Mouse (Mus musculus) midbrain, embryonic 11.5 days (tissue): ENCODE data around the gene Ash1l. TPM values are rescaled to one million over a fixed set of nuclear protein-coding genes. Genes with fewer than 3 reads are reported as not detected.

ENCODE experiments used
- ATAC-seq: fragments of 200-750 bp; cut with Nextera tagmentation; 2 replicates; pipeline ENCODE4 v1.8.0; 2017; ENCODE audit warnings: moderate TSS enrichment, moderate library complexity; ENCODE audit not compliant: low FRiP score
- DNase-seq: peaks from one replicate; pipeline ENCODE4 v3.0.0; 2015; ENCODE audit warnings: low spot score; ENCODE audit errors: missing footprints
- H3K27ac ChIP-seq: fragments of 300-500 bp; sonication (generic); 2 replicates; pipeline ENCODE4 v1.5.1; 2014; ENCODE audit warnings: low read depth, low read length
- H3K27me3 ChIP-seq: fragments of 300-500 bp; sonication (generic); 2 replicates; pipeline ENCODE4 v1.6.1; 2014; ENCODE audit warnings: mild to moderate bottlenecking, low read length, moderate library complexity, mixed read lengths; ENCODE audit not compliant: control insufficient read depth, insufficient read depth
- H3K36me3 ChIP-seq: fragments of 300-500 bp; sonication (generic); 2 replicates; pipeline ENCODE4 v1.6.1; 2014; ENCODE audit warnings: mild to moderate bottlenecking, low read length, moderate library complexity, mixed read lengths; ENCODE audit not compliant: control insufficient read depth, insufficient read depth
- H3K4me1 ChIP-seq: fragments of 300-500 bp; sonication (generic); 2 replicates; pipeline ENCODE4 v1.6.1; 2014; ENCODE audit warnings: low read length; ENCODE audit not compliant: control insufficient read depth, insufficient read depth
- H3K4me2 ChIP-seq: fragments of 300-500 bp; sonication (generic); 2 replicates; pipeline ENCODE4 v1.6.1; 2014; ENCODE audit warnings: mild to moderate bottlenecking, moderate library complexity
- H3K4me3 ChIP-seq: fragments of 300-500 bp; sonication (generic); 2 replicates; pipeline ENCODE4 v1.5.1; 2014; ENCODE audit warnings: low read depth, low read length
- H3K9ac ChIP-seq: fragments of 300-500 bp; sonication (generic); 2 replicates; pipeline ENCODE4 v1.6.1; 2014; ENCODE audit warnings: low read length
- H3K9me3 ChIP-seq: fragments of 300-500 bp; sonication (generic); 2 replicates; pipeline ENCODE4 v1.6.1; 2016; ENCODE audit warnings: low read length; ENCODE audit not compliant: control insufficient read depth
- WGBS: fragments of 180-500 bp; shearing (Covaris S2); extraction: QIAGEN DNeasy Blood & Tissue Kit; methylation state at CpG from one replicate; pipeline ENCODE4 v1.1.7; 2014; 5-methylcytosine and 5-hydroxymethylcytosine counted together
- polyA plus RNA-seq: library from polyadenylated mRNA; unstranded; fragments of >200 nt; fragmentation: Nextera tagmentation; extraction: Ambion mirVana; gene quantifications from 2 replicates; pipeline ENCODE4 v1.2.1, GENCODE M21; 2014

Ash1l gene
- polyA plus RNA-seq, 1 experiment from 2014 or later = 12.7 TPM

DNA sequence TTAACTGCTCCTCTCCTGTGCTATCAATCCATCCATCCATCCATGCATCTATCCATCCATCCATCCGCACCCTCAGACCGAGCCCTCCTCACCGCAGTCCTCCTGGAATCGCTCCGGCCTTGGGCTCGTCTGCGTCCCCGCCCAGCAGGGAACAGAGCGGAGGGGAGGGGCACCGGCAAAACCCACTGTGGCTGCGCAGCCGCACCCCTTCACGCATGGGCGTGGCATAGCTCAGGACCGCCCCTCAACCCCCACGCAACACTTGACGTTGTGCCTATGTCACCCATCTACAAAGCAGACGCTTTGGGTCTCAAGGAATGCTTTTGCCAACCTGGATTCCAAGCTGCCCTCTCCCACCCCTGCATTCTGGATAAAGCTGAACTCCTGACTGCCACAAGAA, 142.8 kb downstream of the Ash1l start, which contains the start of gene Rusc1:
Gene Rusc1 (minus strand): TSS at position 137 of the 400 bp plus-strand sequence.
- Histone ChIP-seq H3K4me3 (peak within 1 kb of the TSS; percentile 60), H3K9ac (peak within 1 kb of the TSS; percentile 76), H3K4me1 (peaks cover 21% of the 10 kb centered on the region), H3K36me3 (peaks cover 13% of the 10 kb centered on the region; the same call in 1 of the 2 replicates), H3K9me3 (no peaks in the 10 kb centered on the region), H3K27ac (peak within 1 kb of the TSS; percentile 25; the same call in 1 of the 2 replicates), H3K4me2 (peak within 1 kb of the TSS; percentile 97), H3K27me3 (peaks cover 29% of the 10 kb centered on the region)
- peak; percentile 76 for ATAC-seq
- WGBS = under 1% methylated on average over 18 of the region's 18 CpGs
- DNase-seq = peak; percentile 98

DNA sequence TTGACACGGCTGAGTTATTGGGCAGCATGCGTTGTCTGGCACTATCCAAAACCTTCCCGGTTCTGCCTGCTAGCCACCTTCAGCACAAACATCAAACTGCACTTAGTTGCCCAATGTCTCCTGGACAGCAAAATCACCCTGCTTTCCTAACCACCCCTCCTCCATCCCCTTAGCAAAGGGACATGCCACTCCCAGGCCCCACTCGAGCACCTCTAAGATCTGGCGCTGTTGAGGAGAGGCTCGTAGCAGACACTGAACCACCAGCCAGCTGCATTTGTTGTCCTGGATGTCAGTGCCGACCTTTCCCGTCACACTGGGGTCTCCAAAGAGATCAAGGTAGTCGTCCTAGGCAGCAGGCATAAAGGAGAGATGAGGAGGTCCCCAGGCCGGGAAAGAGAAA, 143.6 kb downstream of the Ash1l start:
- Histone ChIP-seq H3K9me3 (no peaks in the 10 kb centered on the region), H3K9ac (no peak overlapping the region), H3K4me3 (no peak overlapping the region), H3K36me3 (peaks cover 15% of the 10 kb centered on the region; the same call in 1 of the 2 replicates), H3K27me3 (peaks cover 20% of the 10 kb centered on the region), H3K4me1 (peaks cover 21% of the 10 kb centered on the region), H3K4me2 (no peak overlapping the region), H3K27ac (no peak overlapping the region)
- 91% methylated on average over 10 of the region's 10 CpGs for WGBS
- DNase-seq (no peak), ATAC-seq (no peak)

DNA sequence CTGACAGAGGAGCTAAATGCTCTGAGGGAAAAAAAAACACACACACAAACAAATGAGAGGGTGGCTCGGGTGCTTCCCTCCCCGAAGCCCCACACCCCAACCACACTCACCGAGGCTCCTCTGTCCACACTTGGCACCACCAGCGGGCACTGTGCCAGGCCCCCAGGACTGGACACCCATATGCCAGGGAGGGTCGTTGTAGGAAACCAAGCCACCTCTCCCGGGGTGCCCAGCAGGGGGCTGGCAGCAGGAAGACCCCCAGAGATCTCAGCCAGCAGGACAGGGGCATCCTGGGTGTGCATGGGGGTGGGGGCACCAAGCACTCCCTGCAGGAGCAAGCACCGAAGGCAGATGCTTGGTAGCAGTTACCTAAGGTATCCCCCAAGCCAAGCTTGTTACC, 150.4 kb downstream of the Ash1l start, which contains the start of gene Gm43738:
Gene Gm43738 (minus strand): TSS at position 289 of the 400 bp plus-strand sequence.
- Histone ChIP-seq H3K27ac (peak within 1 kb of the TSS; percentile 48), H3K27me3 (no peaks in the 10 kb centered on the region), H3K36me3 (peaks cover 7% of the 10 kb centered on the region; the same call in 1 of the 2 replicates), H3K4me3 (peak within 1 kb of the TSS; percentile 87), H3K9me3 (no peaks in the 10 kb centered on the region), H3K4me2 (peak within 1 kb of the TSS; percentile 89), H3K9ac (peak within 1 kb of the TSS; percentile 81), H3K4me1 (peaks cover 18% of the 10 kb centered on the region)
- ATAC-seq (no peak), DNase-seq (no peak)
- WGBS = 53% methylated on average over 7 of the region's 7 CpGs

DNA sequence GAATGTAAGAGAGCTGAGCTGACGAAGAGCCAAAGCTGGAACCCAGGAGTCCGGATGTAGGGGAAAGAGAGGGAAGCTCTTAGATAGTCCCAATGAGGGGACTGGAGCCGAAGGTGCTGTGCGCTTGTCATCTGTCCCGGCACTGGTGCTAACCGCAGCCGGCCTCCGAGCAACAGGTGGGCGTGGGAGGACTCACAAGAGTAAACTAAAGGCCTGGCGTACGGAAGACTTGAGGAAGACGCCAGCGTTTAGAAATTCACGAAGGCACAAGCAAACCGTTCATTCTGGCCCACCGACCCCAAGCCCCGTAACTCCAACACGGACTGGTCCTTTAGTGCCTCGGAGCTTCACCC, 151.0 kb downstream of the Ash1l start:
- Histone ChIP-seq H3K27me3 (no peaks in the 10 kb centered on the region), H3K4me3 (peak overlapping the region; percentile 87), H3K36me3 (peaks cover 7% of the 10 kb centered on the region; the same call in 1 of the 2 replicates), H3K9ac (peak overlapping the region; percentile 81), H3K27ac (peak overlapping the region; percentile 48), H3K4me1 (peaks cover 18% of the 10 kb centered on the region), H3K4me2 (peak overlapping the region; percentile 89), H3K9me3 (no peaks in the 10 kb centered on the region)
- ATAC-seq (peak; percentile 38), DNase-seq (no peak)
- under 1% methylated on average over 19 of the region's 19 CpGs for WGBS

DNA sequence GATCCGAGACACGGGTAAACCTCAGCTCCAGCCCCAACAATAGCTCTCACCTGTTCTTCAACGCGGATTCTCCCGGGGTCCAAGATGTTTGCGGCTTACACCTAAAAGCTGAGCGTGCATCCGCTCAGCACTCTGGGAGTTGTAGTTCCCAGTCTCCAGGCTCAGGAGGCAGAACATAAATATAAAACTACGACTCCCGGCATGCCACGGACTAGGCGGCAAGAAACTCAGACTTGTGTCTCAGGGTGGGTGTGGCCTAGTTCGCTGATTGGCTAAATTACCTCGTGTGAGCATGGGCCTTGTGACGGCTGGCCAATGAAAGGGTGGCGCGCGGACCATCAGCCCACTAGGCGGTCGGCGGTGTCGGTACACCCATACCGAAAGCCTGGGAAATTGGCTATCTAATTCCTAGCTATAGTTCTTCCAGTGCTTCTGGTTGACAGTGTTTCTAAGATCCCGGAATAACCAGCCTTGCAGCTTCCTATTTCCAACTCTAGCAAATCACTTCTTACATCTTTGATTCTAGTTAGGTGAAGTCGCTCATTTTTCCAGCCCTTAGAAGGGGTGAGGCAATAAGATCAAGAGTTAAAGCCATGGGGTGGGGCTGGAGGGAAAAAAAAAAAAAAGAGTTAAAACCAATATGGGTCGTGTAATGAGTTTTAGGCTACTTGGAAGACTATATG, 151.5 kb downstream of the Ash1l start, which contains the start of gene Fdps:
Gene Fdps (minus strand): TSS at position 148 of the 683 bp plus-strand sequence.
- Histone ChIP-seq H3K9ac (peak within 1 kb of the TSS; percentile 81), H3K9me3 (no peaks in the 10 kb centered on the region), H3K27ac (peak within 1 kb of the TSS; percentile 60), H3K4me3 (peak within 1 kb of the TSS; percentile 87), H3K4me2 (peak within 1 kb of the TSS; percentile 89), H3K36me3 (peaks cover 5% of the 10 kb centered on the region; the same call in 1 of the 2 replicates), H3K27me3 (no peaks in the 10 kb centered on the region), H3K4me1 (peaks cover 18% of the 10 kb centered on the region)
- peak; percentile 98 for DNase-seq
- WGBS = under 1% methylated on average over 26 of the region's 26 CpGs
- ATAC-seq = peak; percentile 99

DNA sequence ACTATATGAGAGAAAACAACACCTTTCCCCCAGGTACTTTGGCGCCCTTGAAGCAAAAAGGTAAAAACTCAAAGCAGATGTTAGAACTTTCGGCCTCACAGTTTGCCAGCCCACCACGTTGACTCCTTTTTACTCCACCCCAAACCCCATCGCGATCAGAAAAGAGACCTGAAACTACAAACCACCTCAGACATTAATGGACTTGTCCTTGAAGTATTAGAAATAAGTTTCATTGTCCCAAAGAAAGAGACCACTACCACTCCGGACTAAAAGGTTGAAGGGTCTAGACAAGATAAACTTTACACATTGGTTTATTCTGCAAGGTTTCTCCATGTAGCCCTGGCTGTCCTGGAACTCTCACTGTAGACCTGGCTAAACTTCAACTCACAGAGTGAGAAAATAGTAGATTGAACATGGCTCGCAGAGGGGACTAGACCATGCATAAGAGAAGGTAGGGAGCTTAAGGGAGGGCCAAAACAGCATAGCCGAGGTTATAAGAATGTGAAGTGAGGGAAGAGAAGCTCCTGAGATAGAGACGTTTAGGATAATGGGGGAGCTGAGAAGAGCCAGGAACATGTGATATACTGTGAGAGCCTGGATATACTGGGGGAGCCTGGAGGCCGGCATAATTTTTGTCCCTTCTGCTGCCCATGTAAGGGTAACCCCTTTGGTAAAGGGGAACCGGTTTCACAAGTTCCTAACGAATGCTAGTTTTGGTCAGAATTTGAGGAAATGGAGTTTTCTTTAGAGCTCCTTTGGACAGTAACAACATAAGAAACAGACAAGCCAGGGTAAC, 152.3 kb downstream of the Ash1l start:
- Histone ChIP-seq H3K4me3 (peak overlapping the region; percentile 87; the same call in 1 of the 2 replicates), H3K4me1 (peaks cover 18% of the 10 kb centered on the region), H3K9me3 (no peaks in the 10 kb centered on the region), H3K4me2 (peak overlapping the region; percentile 40), H3K36me3 (peaks cover 3% of the 10 kb centered on the region; the same call in 1 of the 2 replicates), H3K27ac (peak overlapping the region; percentile 60; the same call in 1 of the 2 replicates), H3K27me3 (no peaks in the 10 kb centered on the region), H3K9ac (no peak overlapping the region; the same call in 1 of the 2 replicates)
- no peak for ATAC-seq
- DNase-seq = no peak
- WGBS = 61% methylated on average over 12 of the region's 12 CpGs

DNA sequence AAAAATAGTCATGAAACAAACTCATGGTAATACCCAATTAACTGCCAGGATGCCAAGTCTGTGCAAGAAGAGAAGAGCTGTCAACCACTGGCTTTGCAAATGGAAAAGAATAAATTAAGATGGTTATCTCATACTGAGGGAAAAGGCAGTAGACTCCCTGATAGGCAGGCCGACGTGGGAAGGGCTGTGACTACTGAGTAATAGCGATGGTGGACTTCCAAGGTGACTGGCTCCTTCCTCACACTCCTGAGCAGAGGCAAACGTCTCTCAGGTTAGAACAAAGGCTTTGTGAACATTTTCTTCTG, 152.8 kb downstream of the Ash1l start:
- 79% methylated on average over 4 of the region's 4 CpGs for WGBS
- Histone ChIP-seq H3K9ac (no peak overlapping the region), H3K27ac (no peak overlapping the region)

DNA sequence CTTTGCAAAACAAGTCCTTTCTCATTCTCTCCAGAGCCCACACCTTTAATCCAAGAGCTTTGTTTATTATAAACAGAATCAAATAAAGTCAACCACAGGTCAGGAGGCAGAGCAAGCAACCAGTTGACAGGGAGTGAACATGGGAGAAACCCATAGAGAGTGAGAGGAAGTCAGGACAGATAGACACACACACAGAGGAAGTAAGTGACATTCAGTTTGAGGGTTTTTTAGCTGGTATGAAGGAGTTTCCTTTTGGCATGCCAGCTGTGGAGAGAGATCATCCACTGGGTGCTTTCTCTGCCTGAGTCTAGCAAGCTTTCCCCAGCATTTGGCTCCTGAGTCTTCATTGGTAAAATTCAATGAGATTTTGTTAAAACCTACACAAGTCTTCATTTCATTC, 156.5 kb downstream of the Ash1l start:
- Histone ChIP-seq H3K4me3 (no peak overlapping the region), H3K4me2 (no peak overlapping the region), H3K4me1 (no peaks in the 10 kb centered on the region; the same call in 1 of the 2 replicates), H3K27me3 (no peaks in the 10 kb centered on the region), H3K27ac (no peak overlapping the region), H3K9me3 (no peaks in the 10 kb centered on the region), H3K36me3 (no peaks in the 10 kb centered on the region), H3K9ac (no peak overlapping the region)
- no peak for DNase-seq
- no peak for ATAC-seq

More for the DNA sequence above, 152.8 kb downstream of the Ash1l start:
- Histone ChIP-seq H3K27me3 (no peaks in the 10 kb centered on the region), H3K36me3 (peaks cover 3% of the 10 kb centered on the region; the same call in 1 of the 2 replicates), H3K9me3 (no peaks in the 10 kb centered on the region), H3K4me1 (peaks cover 18% of the 10 kb centered on the region), H3K4me3 (no peak overlapping the region), H3K4me2 (no peak overlapping the region)
- DNase-seq (no peak), ATAC-seq (no peak)

DNA sequence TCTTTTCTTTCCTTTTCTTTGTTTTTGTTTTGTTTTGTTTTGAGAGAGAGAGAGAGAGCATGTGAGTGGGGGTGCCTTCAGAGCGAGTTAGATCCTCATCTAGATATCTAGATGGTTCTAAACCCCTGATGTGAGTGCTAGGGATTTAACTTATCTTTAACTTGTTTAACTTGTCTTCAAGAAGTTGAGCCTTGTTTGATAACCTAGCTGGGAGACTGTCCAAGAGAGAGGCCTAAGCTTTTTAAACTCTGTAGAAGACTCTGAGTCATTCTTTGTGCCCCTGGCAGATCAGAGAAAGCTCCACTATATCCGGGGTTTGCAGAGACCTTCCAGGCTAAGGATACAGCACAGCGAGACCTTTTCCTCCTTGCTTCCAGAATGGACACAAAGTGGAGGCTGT, 157.1 kb downstream of the Ash1l start:
- DNase-seq (no peak), ATAC-seq (no peak)
- Histone ChIP-seq H3K9me3 (no peaks in the 10 kb centered on the region), H3K27ac (no peak overlapping the region), H3K27me3 (no peaks in the 10 kb centered on the region), H3K36me3 (no peaks in the 10 kb centered on the region), H3K4me2 (no peak overlapping the region), H3K9ac (no peak overlapping the region), H3K4me1 (no peaks in the 10 kb centered on the region; the same call in 1 of the 2 replicates), H3K4me3 (no peak overlapping the region)
- WGBS = 75% methylated on average over 3 of the region's 3 CpGs
